Mouse (Mus musculus) heart, embryonic 10.5 days (tissue): Measurements from ENCODE around the gene Sycp3. TPM values are rescaled to one million over a fixed set of nuclear protein-coding genes. Genes with fewer than 3 reads are reported as not detected.
"Not testable (repeated sequence)": the region's sequence is repeated elsewhere in the genome, so short reads cannot be mapped to it uniquely, and the experiment has no call there.

Experiments
- DNase-seq: peaks from one replicate; pipeline ENCODE4 v3.0.0-alpha.2; 2017; ENCODE audit warnings: low spot score
- H3K27ac ChIP-seq: fragments of 300-500 bp; sonication (generic); 2 replicates; pipeline ENCODE4 v1.5.1; 2016; ENCODE audit warnings: mild to moderate bottlenecking
- H3K27me3 ChIP-seq: fragments of 300-500 bp; sonication (generic); 2 replicates; pipeline ENCODE4 v1.6.1; 2016; ENCODE audit warnings: mild to moderate bottlenecking; ENCODE audit not compliant: poor library complexity, insufficient read depth, severe bottlenecking
- H3K36me3 ChIP-seq: fragments of 300-500 bp; sonication (generic); 2 replicates; pipeline ENCODE4 v1.6.1; 2016; ENCODE audit warnings: mild to moderate bottlenecking, moderate library complexity
- H3K4me1 ChIP-seq: fragments of 300-500 bp; sonication (generic); 2 replicates; pipeline ENCODE4 v1.6.1; 2016; ENCODE audit warnings: mild to moderate bottlenecking
- H3K4me3 ChIP-seq: fragments of 300-500 bp; sonication (generic); 2 replicates; pipeline ENCODE4 v1.5.1; 2016; ENCODE audit warnings: mild to moderate bottlenecking, moderate library complexity
- H3K9me3 ChIP-seq: fragments of 300-500 bp; sonication (generic); 2 replicates; pipeline ENCODE4 v1.6.1; 2016; ENCODE audit warnings: mild to moderate bottlenecking, moderate library complexity
- WGBS: fragments of 180-500 bp; shearing (Covaris S2); methylation state at CpG from one replicate; pipeline ENCODE4 v1.1.7; 2016; 5-methylcytosine and 5-hydroxymethylcytosine counted together
- polyA plus RNA-seq: library from polyadenylated mRNA; unstranded; fragments of >200 nt; fragmentation: Nextera tagmentation; extraction: Ambion mirVana; gene quantifications from 2 replicates; pipeline ENCODE4 v1.2.1, GENCODE M21; 2016

Sycp3 gene
- polyA plus RNA-seq, 1 experiment from 2014 or later, result 0.30 TPM

GRCm38 (mm10) chr10:88457816-88458215, 1.6 kb upstream of the Sycp3 start:
- H3K27me3 ChIP-seq, result no peaks in the 10 kb centered on the region
- H3K4me3 ChIP-seq, result no peak overlapping the region
- H3K27ac ChIP-seq, result no peak overlapping the region
- 37% methylated on average over 6 of the region's 6 CpGs for WGBS
- H3K9me3 ChIP-seq, result no peaks in the 10 kb centered on the region
- H3K36me3 ChIP-seq, result no peaks in the 10 kb centered on the region
- H3K4me1 ChIP-seq, result 0 out of 2 replicates have a peak, but pooled peaks cover 4% of the 10 kb centered on the region
- DNase-seq, result no peak

- H3K27ac ChIP-seq, result no peak overlapping the region
- no peaks in the 10 kb centered on the region for H3K36me3 ChIP-seq
- WGBS, result 60% methylated on average over 18 of the region's 18 CpGs
- no peak for DNase-seq
- 0 out of 2 replicates have a peak overlapping the region, but pooled peaks have one; percentile 8 for H3K4me3 ChIP-seq
- no peaks in the 10 kb centered on the region for H3K9me3 ChIP-seq
- no peaks in the 10 kb centered on the region for H3K27me3 ChIP-seq
- H3K4me1 ChIP-seq, result 0 out of 2 replicates have a peak, but pooled peaks cover 4% of the 10 kb centered on the region
Observed at GRCm38 (mm10) chr10:88460122-88460820, 902 bp downstream of the Sycp3 start.

GRCm38 (mm10) chr10:88482866-88483265, 23.5 kb downstream of the Sycp3 start:
- H3K4me1 ChIP-seq, H3K27ac ChIP-seq, H3K9me3 ChIP-seq, H3K36me3 ChIP-seq, H3K4me3 ChIP-seq, H3K27me3 ChIP-seq, DNase-seq: not testable (repeated sequence)
- 92% methylated on average over 10 of the region's 10 CpGs for WGBS

- Histone ChIP-seq H3K4me3 (no peak overlapping the region), H3K4me1 (no peaks in the 10 kb centered on the region), H3K36me3 (no peaks in the 10 kb centered on the region; the same call in 1 of the 2 replicates), H3K27ac (no peak overlapping the region), H3K27me3 (no peaks in the 10 kb centered on the region), H3K9me3 (no peaks in the 10 kb centered on the region)
- 84% methylated on average over 5 of the region's 5 CpGs for WGBS
- DNase-seq, result no peak
Observed at GRCm38 (mm10) chr10:88488629-88489028, 29.3 kb downstream of the Sycp3 start.

- Histone ChIP-seq H3K9me3 (no peaks in the 10 kb centered on the region), H3K4me1 (peaks cover 9% of the 10 kb centered on the region; the same call in 1 of the 2 replicates), H3K27ac (no peak overlapping the region), H3K4me3 (no peak overlapping the region), H3K36me3 (no peaks in the 10 kb centered on the region), H3K27me3 (no peaks in the 10 kb centered on the region)
- DNase-seq, result no peak
- WGBS, result 59% methylated on average over 7 of the region's 7 CpGs
Observed at GRCm38 (mm10) chr10:88491632-88492031, 32.3 kb downstream of the Sycp3 start.

GRCm38 (mm10) chr10:88492658-88493057, 33.3 kb downstream of the Sycp3 start:
- Histone ChIP-seq H3K4me1 (peaks cover 9% of the 10 kb centered on the region; the same call in 1 of the 2 replicates), H3K27me3 (no peaks in the 10 kb centered on the region), H3K4me3 (no peak overlapping the region), H3K9me3 (no peaks in the 10 kb centered on the region), H3K27ac (no peak overlapping the region), H3K36me3 (no peaks in the 10 kb centered on the region)
- DNase-seq, result no peak
- WGBS, result 85% methylated on average over 8 of the region's 8 CpGs

GRCm38 (mm10) chr10:88494959-88495587, 35.7 kb downstream of the Sycp3 start:
- DNase-seq, result no peak
- 76% methylated on average over 4 of the region's 4 CpGs for WGBS
- Histone ChIP-seq H3K4me1 (peaks cover 9% of the 10 kb centered on the region; the same call in 1 of the 2 replicates), H3K4me3 (no peak overlapping the region), H3K27me3 (no peaks in the 10 kb centered on the region), H3K36me3 (no peaks in the 10 kb centered on the region), H3K27ac (no peak overlapping the region), H3K9me3 (no peaks in the 10 kb centered on the region)

- Histone ChIP-seq H3K9me3 (no peaks in the 10 kb centered on the region), H3K4me3 (no peak overlapping the region), H3K4me1 (peaks cover 21% of the 10 kb centered on the region), H3K36me3 (no peaks in the 10 kb centered on the region), H3K27ac (no peak overlapping the region), H3K27me3 (no peaks in the 10 kb centered on the region)
- WGBS, result 55% methylated on average over 11 of the region's 11 CpGs
- DNase-seq, result no peak
Observed at GRCm38 (mm10) chr10:88496864-88497564, 37.6 kb downstream of the Sycp3 start.

- Histone ChIP-seq H3K9me3 (no peaks in the 10 kb centered on the region), H3K4me1 (peaks cover 35% of the 10 kb centered on the region), H3K27me3 (no peaks in the 10 kb centered on the region), H3K4me3 (no peak overlapping the region), H3K36me3 (no peaks in the 10 kb centered on the region), H3K27ac (no peak overlapping the region)
- WGBS, result 70% methylated on average over 5 of the region's 5 CpGs
- DNase-seq, result no peak
Observed at GRCm38 (mm10) chr10:88499993-88500392, 40.6 kb downstream of the Sycp3 start.

GRCm38 (mm10) chr10:88501370-88501769, 42.0 kb downstream of the Sycp3 start:
- Histone ChIP-seq H3K36me3 (no peaks in the 10 kb centered on the region), H3K27me3 (no peaks in the 10 kb centered on the region), H3K27ac (no peak overlapping the region), H3K4me1 (peaks cover 36% of the 10 kb centered on the region), H3K4me3 (no peak overlapping the region), H3K9me3 (no peaks in the 10 kb centered on the region)
- WGBS, result 50% methylated on average over 10 of the region's 10 CpGs
- no peak for DNase-seq

GRCm38 (mm10) chr10:88501886-88502765, 42.8 kb downstream of the Sycp3 start:
- WGBS, result 55% methylated on average over 13 of the region's 13 CpGs
- peaks cover 36% of the 10 kb centered on the region for H3K4me1 ChIP-seq
- H3K4me3 ChIP-seq, result peak overlapping the region; percentile 82; the same call in 1 of the 2 replicates
- no peaks in the 10 kb centered on the region for H3K36me3 ChIP-seq
- DNase-seq, result no peak
- H3K27ac ChIP-seq, result no peak overlapping the region
- no peaks in the 10 kb centered on the region for H3K27me3 ChIP-seq
- no peaks in the 10 kb centered on the region for H3K9me3 ChIP-seq

GRCm38 (mm10) chr10:88502919-88503318, 43.5 kb downstream of the Sycp3 start:
- WGBS, result 30% methylated on average over 4 of the region's 4 CpGs
- Histone ChIP-seq H3K36me3 (no peaks in the 10 kb centered on the region), H3K27ac (peak overlapping the region; percentile 90), H3K4me1 (peaks cover 36% of the 10 kb centered on the region), H3K4me3 (peak overlapping the region; percentile 82), H3K9me3 (no peaks in the 10 kb centered on the region), H3K27me3 (no peaks in the 10 kb centered on the region)
- DNase-seq, result no peak
